Mouse (Mus musculus) midbrain, embryonic 14.5 days (tissue): ENCODE measurements around the gene Lims1. TPM values are rescaled to one million over a fixed set of nuclear protein-coding genes. Genes with fewer than 3 reads are reported as not detected.
A peak's percentile ranks its signal among the peaks of the same experiment; 100 is the strongest.

Source experiments
- ATAC-seq: fragments of 200-750 bp; cut with Nextera tagmentation; 2 replicates; pipeline ENCODE4 v1.8.0; 2017; ENCODE audit warnings: moderate number of reproducible peaks, moderate library complexity; ENCODE audit not compliant: low FRiP score, low TSS enrichment
- DNase-seq: peaks from one replicate; pipeline ENCODE4 v3.0.0-alpha.2; 2015
- H3K27ac ChIP-seq: fragments of 300-500 bp; sonication (generic); replicated peaks from 2 replicates; pipeline ENCODE4 v1.5.1; 2014; ENCODE audit warnings: mild to moderate bottlenecking, low read depth, low read length, moderate library complexity
- H3K27me3 ChIP-seq: fragments of 300-500 bp; sonication (generic); 2 replicates; pipeline ENCODE4 v1.6.1; 2014; ENCODE audit warnings: low read length, control low read depth, mixed read lengths; ENCODE audit not compliant: control insufficient read depth, insufficient read depth
- H3K36me3 ChIP-seq: fragments of 300-500 bp; sonication (generic); 2 replicates; pipeline ENCODE4 v1.6.1; 2014; ENCODE audit warnings: low read length, control low read depth; ENCODE audit not compliant: control insufficient read depth, insufficient read depth
- H3K4me1 ChIP-seq: fragments of 300-500 bp; sonication (generic); 2 replicates; pipeline ENCODE4 v1.6.1; 2014; ENCODE audit warnings: mild to moderate bottlenecking, antibody characterized with exemption, low read length, control low read depth; ENCODE audit not compliant: control insufficient read depth, insufficient read depth
- H3K4me2 ChIP-seq: fragments of 300-500 bp; sonication (generic); 2 replicates; pipeline ENCODE4 v1.6.1; 2014; ENCODE audit warnings: mild to moderate bottlenecking, low read length, moderate library complexity
- H3K4me3 ChIP-seq: fragments of 300-500 bp; sonication (generic); replicated peaks from 2 replicates; pipeline ENCODE4 v1.5.1; 2014; ENCODE audit warnings: low read depth, low read length
- H3K9ac ChIP-seq: fragments of 300-500 bp; sonication (generic); replicated peaks from 2 replicates; pipeline ENCODE4 v1.6.1; 2014; ENCODE audit warnings: mild to moderate bottlenecking, low read length, moderate library complexity
- H3K9me3 ChIP-seq: fragments of 300-500 bp; sonication (generic); 2 replicates; pipeline ENCODE4 v1.6.1; 2016; ENCODE audit warnings: low read length, control low read depth, mixed read lengths; ENCODE audit not compliant: control insufficient read depth
- WGBS: fragments of 180-500 bp; shearing (Covaris S2); extraction: QIAGEN DNeasy Blood & Tissue Kit; methylation state at CpG from one replicate; pipeline ENCODE4 v1.1.7; 2014; 5-methylcytosine and 5-hydroxymethylcytosine counted together
- polyA plus RNA-seq: library from polyadenylated mRNA; unstranded; fragments of >200 nt; fragmentation: Nextera tagmentation; extraction: Ambion mirVana; gene quantifications from 2 replicates; pipeline ENCODE4 v1.2.1, GENCODE M21; 2014

Gene Lims1
- polyA plus RNA-seq, 1 experiment from 2014 or later, result 54.1 TPM

DNA sequence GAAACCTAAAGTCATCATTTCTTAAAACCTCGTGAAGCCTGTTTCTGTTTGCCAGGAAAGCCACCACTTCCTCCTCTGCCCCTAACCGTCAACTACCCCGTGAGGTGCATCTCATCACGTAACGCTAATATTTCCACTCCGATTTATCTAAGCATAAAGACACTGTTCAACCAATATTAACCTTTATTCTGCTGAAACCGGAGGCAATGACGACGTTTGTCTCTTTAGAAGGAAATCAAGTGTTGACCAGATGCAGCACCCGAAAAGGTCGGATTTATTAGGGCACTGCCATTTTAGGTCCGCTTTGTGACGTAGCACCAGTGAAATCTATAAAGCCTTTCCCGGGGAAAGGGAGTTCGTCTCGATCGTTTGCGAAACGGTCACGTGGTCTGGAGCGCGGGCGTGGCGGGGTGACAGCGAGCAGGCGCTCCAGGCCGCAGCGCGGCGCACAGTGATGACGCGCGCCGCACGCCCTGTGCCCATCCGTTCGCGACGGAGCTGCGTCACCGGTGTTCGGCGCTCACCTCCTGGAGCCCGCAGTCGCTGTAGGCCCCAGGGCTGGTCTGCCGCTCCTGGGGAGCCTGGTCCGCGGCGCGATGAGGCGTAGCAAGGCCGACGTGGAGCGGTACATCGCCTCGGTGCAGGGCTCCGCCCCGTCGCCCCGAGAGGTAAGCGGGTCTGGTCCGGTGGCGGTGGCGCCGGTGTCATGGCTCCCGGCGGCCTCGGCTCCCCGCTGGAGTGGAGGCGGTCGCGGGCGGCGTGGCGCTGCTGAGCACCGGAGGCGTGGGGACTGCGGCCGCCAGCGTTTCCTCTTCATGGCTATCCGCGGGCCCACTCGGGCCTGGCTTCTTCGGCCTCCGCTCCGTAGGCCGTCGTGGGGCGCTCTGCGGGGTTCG is 123.4 kb downstream of the Lims1 start, which contains the start of gene Ranbp2:
TSS of gene Ranbp2 (plus strand) at position 537 of the 896 bp plus-strand sequence.
- H3K9me3 ChIP-seq, result no peaks in the 10 kb centered on the region
- peak within 1 kb of the TSS; percentile 94 for H3K9ac ChIP-seq
- H3K27ac ChIP-seq, result peak within 1 kb of the TSS; percentile 95
- no peaks in the 10 kb centered on the region for H3K36me3 ChIP-seq
- under 1% methylated on average over 91 of the region's 91 CpGs for WGBS
- DNase-seq, result peak; percentile 100
- peak; percentile 99 for ATAC-seq
- H3K4me2 ChIP-seq, result peak within 1 kb of the TSS; percentile 82
- no peaks in the 10 kb centered on the region for H3K4me1 ChIP-seq
- no peaks in the 10 kb centered on the region for H3K27me3 ChIP-seq
- H3K4me3 ChIP-seq, result peak within 1 kb of the TSS; percentile 97

DNA sequence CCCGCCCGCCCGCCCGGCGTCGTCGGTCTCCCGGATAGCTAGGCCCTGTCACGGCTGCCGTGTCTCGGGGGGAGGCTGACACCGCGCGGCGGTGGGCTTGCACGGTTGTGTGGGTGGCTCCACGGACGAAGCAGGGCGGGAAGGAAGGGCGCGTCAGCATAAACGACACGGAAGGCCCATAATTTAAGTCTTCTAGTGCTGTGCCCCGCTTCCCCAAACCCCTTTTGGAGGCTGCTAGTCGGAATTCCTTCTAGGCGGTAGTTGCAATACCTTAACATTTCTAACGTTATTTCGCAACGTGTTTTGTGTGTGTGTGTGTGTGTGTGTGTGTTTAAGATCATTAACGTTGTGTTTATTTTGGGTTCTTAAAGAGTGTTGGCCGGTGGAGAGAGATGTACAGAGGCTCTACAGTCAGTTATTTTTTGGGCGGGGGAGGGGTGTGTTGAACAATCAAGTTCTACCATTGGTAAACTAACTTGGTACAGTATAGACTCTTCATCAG is 124.1 kb downstream of the Lims1 start:
- ATAC-seq (peak; percentile 62; the same call in 1 of the 2 replicates), DNase-seq (no peak)
- Histone ChIP-seq H3K9ac (peak overlapping the region; percentile 94), H3K27me3 (no peaks in the 10 kb centered on the region), H3K4me2 (peak overlapping the region; percentile 81), H3K4me3 (peak overlapping the region; percentile 97), H3K4me1 (no peaks in the 10 kb centered on the region), H3K36me3 (no peaks in the 10 kb centered on the region), H3K27ac (peak overlapping the region; percentile 95), H3K9me3 (no peaks in the 10 kb centered on the region)
- under 1% methylated on average over 32 of the region's 32 CpGs for WGBS

DNA sequence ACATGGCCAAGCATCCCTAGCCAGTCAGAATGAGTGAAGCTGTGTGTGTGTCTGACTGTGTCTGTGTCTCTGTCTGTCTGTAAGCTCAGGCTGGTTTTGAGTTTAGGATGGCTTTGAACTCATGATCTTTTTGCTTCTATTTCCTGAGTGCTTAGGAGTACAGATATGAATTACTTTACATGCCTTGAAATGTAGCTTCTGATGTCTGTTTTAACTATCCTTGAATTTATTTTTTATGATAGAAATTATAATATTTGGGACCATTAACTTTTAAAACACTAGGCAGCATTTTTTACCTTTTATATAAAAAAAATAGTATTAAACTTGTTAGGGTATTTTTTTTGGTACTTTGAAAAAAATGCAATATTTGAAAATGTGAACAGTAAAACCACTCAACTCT is 128.3 kb downstream of the Lims1 start:
- DNase-seq, result no peak
- Histone ChIP-seq H3K9me3 (no peaks in the 10 kb centered on the region), H3K36me3 (peaks cover 32% of the 10 kb centered on the region), H3K4me3 (no peak overlapping the region), H3K27me3 (no peaks in the 10 kb centered on the region), H3K9ac (no peak overlapping the region), H3K4me1 (no peaks in the 10 kb centered on the region), H3K27ac (no peak overlapping the region), H3K4me2 (no peak overlapping the region)
- ATAC-seq, result no peak

DNA sequence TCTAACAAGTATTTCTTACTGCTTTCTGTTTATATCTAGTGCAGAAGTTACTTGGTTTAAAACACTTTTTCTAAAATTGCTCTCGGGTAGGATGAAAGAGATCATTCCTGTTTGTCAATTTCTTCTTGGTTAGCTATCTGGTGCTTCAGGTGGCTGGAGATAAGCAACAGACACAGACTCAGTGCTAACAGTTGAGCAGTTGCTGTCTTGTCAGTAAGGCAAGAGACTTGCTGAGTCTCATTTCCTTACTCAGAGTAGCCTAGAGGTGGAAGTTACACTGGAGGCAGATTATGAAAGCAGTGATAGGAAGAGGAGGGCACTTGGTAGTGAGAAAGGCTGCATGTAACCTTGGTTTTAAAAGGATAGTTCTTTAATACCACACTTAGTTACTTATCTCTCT is 128.9 kb downstream of the Lims1 start:
- 96% methylated on average over 1 of the region's 1 CpGs for WGBS
- H3K4me1 ChIP-seq, result no peaks in the 10 kb centered on the region

DNA sequence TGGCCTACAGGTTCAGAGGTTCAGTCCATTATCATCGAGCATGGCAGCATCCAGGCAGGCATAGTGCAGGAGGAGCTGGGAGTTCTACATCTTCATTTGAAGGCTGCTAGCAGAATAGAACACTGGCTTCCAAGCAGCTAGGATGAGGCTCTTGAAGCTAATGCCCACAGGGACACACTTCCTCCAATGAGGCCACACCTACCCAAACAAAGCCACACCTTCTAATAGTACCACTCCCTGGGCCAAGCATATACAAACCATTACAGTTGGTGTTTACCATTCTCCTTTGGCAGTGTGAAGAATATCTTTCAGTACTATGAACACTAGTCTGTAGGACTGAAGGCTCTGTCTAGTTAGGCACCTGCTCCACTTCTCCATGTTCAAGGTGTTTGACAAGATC is 136.6 kb downstream of the Lims1 start:
- no peak overlapping the region for H3K27ac ChIP-seq
- no peaks in the 10 kb centered on the region for H3K4me1 ChIP-seq
- no peak overlapping the region for H3K4me3 ChIP-seq
- ATAC-seq (no peak), DNase-seq (no peak)
- no peak overlapping the region for H3K4me2 ChIP-seq
- peaks cover 69% of the 10 kb centered on the region for H3K36me3 ChIP-seq
- no peaks in the 10 kb centered on the region for H3K27me3 ChIP-seq
- H3K9ac ChIP-seq, result no peak overlapping the region
- H3K9me3 ChIP-seq, result no peaks in the 10 kb centered on the region
- WGBS, result 95% methylated on average over 1 of the region's 1 CpGs

More for the DNA sequence above, 128.9 kb downstream of the Lims1 start:
- DNase-seq, result no peak
- H3K4me3 ChIP-seq, result no peak overlapping the region
- no peaks in the 10 kb centered on the region for H3K9me3 ChIP-seq
- H3K27me3 ChIP-seq, result no peaks in the 10 kb centered on the region
- no peak overlapping the region for H3K9ac ChIP-seq
- ATAC-seq, result no peak
- H3K27ac ChIP-seq, result no peak overlapping the region
- H3K36me3 ChIP-seq, result peaks cover 34% of the 10 kb centered on the region
- H3K4me2 ChIP-seq, result no peak overlapping the region

Other genes starting within 250 kb of the Lims1 start
- gene AW822073, start 98.5 kb upstream of the Lims1 start, polyA plus RNA-seq, result not detected in 2 replicates
- not detected in 2 replicates for gene Duxf3, start 90.8 kb upstream of the Lims1 start, polyA plus RNA-seq
- gene Gm4981, start 86.8 kb upstream of the Lims1 start, polyA plus RNA-seq, result not detected in 2 replicates
- gene Gcc2, start 68.0 kb upstream of the Lims1 start, polyA plus RNA-seq, result 80.5 and 93.6 TPM in 2 replicates
- 32.7 and 35.6 TPM in 2 replicates for gene Ranbp2, start 123.5 kb downstream of the Lims1 start, polyA plus RNA-seq
- 7.8 and 8.4 TPM in 2 replicates for gene Ccdc138, start 174.5 kb downstream of the Lims1 start, polyA plus RNA-seq